Comparison of ENCODE assay signal across 26 mouse cellular contexts in genomic region chr12:85271843-85272206, GRCm38 (mm10). TPM values are rescaled to one million over a fixed set of nuclear protein-coding genes. Genes with fewer than 3 reads are reported as not detected.
DNase-seq lines count a peak whose midpoint lies in the region; ATAC-seq and TF ChIP-seq lines count a peak whose summit lies in the region.
"Had no signal": no experiment of that assay in that cellular context is flagged by ENCODE, and none has a peak within 500 bp of the region (broad histone marks: within the 10 kb centered on the region; RNA-seq: fewer than 3 reads in every experiment).

No protein-coding gene starts in this region.

- WGBS in kidney, embryonic 16.5 days, result 57% methylated on average over 4 of the region's 4 CpGs
- WGBS in liver, embryonic 16.5 days (ENCODE audit: insufficient replicate concordance), result 51% methylated on average over 4 of the region's 4 CpGs
- 81% methylated on average over 4 of the region's 4 CpGs for WGBS in midbrain, postnatal 0 days

- no peak overlapping the region for H3K4me2 ChIP-seq in kidney, embryonic 16.5 days (replicated peaks; ENCODE audit: low read depth, low read length)
- no peak overlapping the region for H3K4me2 ChIP-seq in liver, embryonic 16.5 days (ENCODE audit: low read depth, low read length)
- no peak overlapping the region for H3K4me2 ChIP-seq in midbrain, postnatal 0 days (ENCODE audit: low read depth, low read length, poor library complexity, severe bottlenecking)
- H3K4me2 ChIP-seq: heart, embryonic 13.5 days; hindbrain, embryonic 13.5 days; midbrain, embryonic 11.5 days had no signal

- H3K9me3 ChIP-seq in kidney, embryonic 16.5 days (ENCODE audit: low read length), result no peaks in the 10 kb centered on the region
- H3K9me3 ChIP-seq in E14TG2a.4 (ENCODE audit: low read length), result no peaks in the 10 kb centered on the region
- no peaks in the 10 kb centered on the region for H3K9me3 ChIP-seq in liver, embryonic 16.5 days (replicated peaks; ENCODE audit: control insufficient read depth, low read length)
- no peaks in the 10 kb centered on the region for H3K9me3 ChIP-seq in midbrain, postnatal 0 days (ENCODE audit: low read length)
- H3K9me3 ChIP-seq: forebrain, embryonic 10.5 days; heart, embryonic 13.5 days; hindbrain, embryonic 13.5 days; limb, embryonic 10.5 days had no signal

- peaks cover 14% of the 10 kb centered on the region for H3K36me3 ChIP-seq in kidney, embryonic 16.5 days (ENCODE audit: insufficient read depth, low read length)
- peaks cover 43% of the 10 kb centered on the region for H3K36me3 ChIP-seq in E14TG2a.4 (ENCODE audit: insufficient read depth, low read length)
- H3K36me3 ChIP-seq in liver, embryonic 16.5 days (ENCODE audit: control insufficient read depth, insufficient read depth), result no peaks in the 10 kb centered on the region; the same call in 1 of the 2 replicates
- H3K36me3 ChIP-seq in midbrain, postnatal 0 days (ENCODE audit: insufficient read depth, low read length), result no peaks in the 10 kb centered on the region

- H3K4me3 ChIP-seq in kidney, embryonic 16.5 days (ENCODE audit: low read length), result no peak overlapping the region
- H3K4me3 ChIP-seq in E14TG2a.4 (replicated peaks; ENCODE audit: low read length), result peak overlapping the region; percentile 82; the same call in 1 of the 2 replicates
- H3K4me3 ChIP-seq in liver, embryonic 16.5 days (ENCODE audit: low read depth, low read length), result no peak overlapping the region
- no peak overlapping the region for H3K4me3 ChIP-seq in midbrain, postnatal 0 days (ENCODE audit: low read depth, low read length)
- H3K4me3 ChIP-seq: forebrain, embryonic 10.5 days; heart, embryonic 13.5 days; hindbrain, embryonic 13.5 days; limb, embryonic 10.5 days had no signal

- TF ChIP-seq CTCF in E14TG2a.4 (conservative IDR thresholded peaks at IDR 0.05; ENCODE audit: low read length), result no peak
- no peak for TF ChIP-seq CTCF in midbrain, postnatal 0 days (IDR thresholded peaks at IDR 0.05)

- ATAC-seq in kidney, embryonic 16.5 days (ENCODE audit: low FRiP score, low TSS enrichment), result no peak
- peak; percentile 56; the same call in 1 of the 2 replicates for ATAC-seq in liver, embryonic 16.5 days (ENCODE audit: low read depth)
- no peak for ATAC-seq in midbrain, postnatal 0 days (ENCODE audit: low FRiP score)
- ATAC-seq: activated CD4-positive, CD25-positive, alpha-beta regulatory T cell, adult 4 months; forebrain, embryonic 16.5 days; lung, postnatal 0 days; Patski had no signal

- H3K27ac ChIP-seq in kidney, embryonic 16.5 days (ENCODE audit: low read length), result 0 out of 2 replicates have a peak overlapping the region, but pooled peaks have one; percentile 4
- H3K27ac ChIP-seq in liver, embryonic 16.5 days (ENCODE audit: low read length), result no peak overlapping the region
- no peak overlapping the region for H3K27ac ChIP-seq in midbrain, postnatal 0 days (ENCODE audit: low read depth, low read length)
- H3K27ac ChIP-seq: forebrain, embryonic 10.5 days; heart, embryonic 13.5 days; hindbrain, embryonic 13.5 days; limb, embryonic 10.5 days; macrophage had no signal

- DNase-seq in kidney, postnatal 25 days, result no peak
- DNase-seq in NIH3T3 (ENCODE audit: low read depth), result peak; percentile 52
- no peak for DNase-seq in MN1 (ENCODE audit: low spot score)
- no peak for DNase-seq in midbrain, postnatal 0 days (ENCODE audit: low spot score)
- DNase-seq in urinary bladder, adult 18-20 months (ENCODE audit: low spot score in 2 of 2), result no peak
- DNase-seq: adrenal gland, postnatal 14 days; cerebellum, adult 9-10 months; gastrocnemius, postnatal 14 days; heart, postnatal 36 days; kidney, adult 2 months; kidney, postnatal 10 days; right cerebral cortex, postnatal 14 days had no signal

- H3K9ac ChIP-seq in kidney, embryonic 16.5 days (replicated peaks; ENCODE audit: low read length), result no peak overlapping the region
- no peak overlapping the region for H3K9ac ChIP-seq in liver, embryonic 16.5 days (ENCODE audit: low read depth, low read length)
- H3K9ac ChIP-seq in midbrain, postnatal 0 days (replicated peaks; ENCODE audit: low read length, poor library complexity, severe bottlenecking), result no peak overlapping the region
- H3K9ac ChIP-seq: heart, embryonic 13.5 days; hindbrain, embryonic 13.5 days had no signal

- H3K4me1 ChIP-seq in kidney, embryonic 16.5 days (ENCODE audit: insufficient read depth, low read length), result peaks cover 24% of the 10 kb centered on the region
- H3K4me1 ChIP-seq in E14TG2a.4 (replicated peaks; ENCODE audit: low read depth, low read length), result peaks cover 75% of the 10 kb centered on the region
- H3K4me1 ChIP-seq in liver, embryonic 16.5 days (ENCODE audit: control insufficient read depth, low read depth, low read length), result peaks cover 8% of the 10 kb centered on the region
- H3K4me1 ChIP-seq in midbrain, postnatal 0 days (ENCODE audit: insufficient read depth, low read length), result no peaks in the 10 kb centered on the region

- no peaks in the 10 kb centered on the region for H3K27me3 ChIP-seq in kidney, embryonic 16.5 days (ENCODE audit: insufficient read depth, low read length)
- no peaks in the 10 kb centered on the region for H3K27me3 ChIP-seq in E14TG2a.4 (ENCODE audit: insufficient read depth, low read length)
- H3K27me3 ChIP-seq in liver, embryonic 16.5 days (ENCODE audit: control insufficient read depth, insufficient read depth, low read depth, low read length), result no peaks in the 10 kb centered on the region
- H3K27me3 ChIP-seq in midbrain, postnatal 0 days (ENCODE audit: insufficient read depth, low read length), result no peaks in the 10 kb centered on the region
- H3K27me3 ChIP-seq: heart, embryonic 13.5 days; hindbrain, embryonic 13.5 days; Patski had no signal

RNA-seq across cellular contexts. Expression of gene Mlh3, which starts 1.4 kb away (rescaled TPM):
- 9.7 and 10.9 TPM in 2 replicates for polyA plus RNA-seq in kidney, embryonic 16.5 days (2015; fragmentation: Nextera tagmentation; extraction: Ambion mirVana)
- 2.2 and 2.3 TPM in 2 replicates for polyA plus RNA-seq in liver, embryonic 16.5 days (2015; fragmentation: Nextera tagmentation; extraction: Ambion mirVana)
- 7.2 and 9.9 TPM in 2 replicates for total RNA-seq in midbrain, postnatal 0 days (2014; rRNA removed)
- 4.7 and 5.0 TPM in 2 replicates for polyA plus RNA-seq in midbrain, postnatal 0 days (2015; fragmentation: Nextera tagmentation; extraction: Ambion mirVana)

RNA-seq across cellular contexts. Expression of gene Acyp1, which starts 16.4 kb away (rescaled TPM):
- polyA plus RNA-seq in kidney, embryonic 16.5 days (2015; fragmentation: Nextera tagmentation; extraction: Ambion mirVana), result 57.4 and 57.5 TPM in 2 replicates
- polyA plus RNA-seq in liver, embryonic 16.5 days (2015; fragmentation: Nextera tagmentation; extraction: Ambion mirVana), result 43.3 and 48.8 TPM in 2 replicates
- 23.2 and 25.4 TPM in 2 replicates for total RNA-seq in midbrain, postnatal 0 days (2014; rRNA removed)
- polyA plus RNA-seq in midbrain, postnatal 0 days (2015; fragmentation: Nextera tagmentation; extraction: Ambion mirVana), result 40.3 and 41.8 TPM in 2 replicates

RNA-seq across cellular contexts. Expression of gene Zc2hc1c, which starts 16.6 kb away (rescaled TPM):
- polyA plus RNA-seq in kidney, embryonic 16.5 days (2015; fragmentation: Nextera tagmentation; extraction: Ambion mirVana), result 4.1 and 4.4 TPM in 2 replicates
- polyA plus RNA-seq in liver, embryonic 16.5 days (2015; fragmentation: Nextera tagmentation; extraction: Ambion mirVana), result 0.08 and 0.13 TPM in 2 replicates
- 1.5 and 1.7 TPM in 2 replicates for total RNA-seq in midbrain, postnatal 0 days (2014; rRNA removed)
- polyA plus RNA-seq in midbrain, postnatal 0 days (2015; fragmentation: Nextera tagmentation; extraction: Ambion mirVana), result 1.7 and 1.8 TPM in 2 replicates
- total RNA-seq: neutrophil, adult 5-6 weeks had no signal
- polyA plus RNA-seq: macrophage had no signal

RNA-seq across cellular contexts. Expression of gene Eif2b2, which starts 52.5 kb away (rescaled TPM):
- polyA plus RNA-seq in kidney, embryonic 16.5 days (2015; fragmentation: Nextera tagmentation; extraction: Ambion mirVana), result 108 and 110 TPM in 2 replicates
- 31.7 and 31.8 TPM in 2 replicates for polyA plus RNA-seq in liver, embryonic 16.5 days (2015; fragmentation: Nextera tagmentation; extraction: Ambion mirVana)
- 43.1 and 65.3 TPM in 2 replicates for total RNA-seq in midbrain, postnatal 0 days (2014; rRNA removed)
- 79.5 and 82.5 TPM in 2 replicates for polyA plus RNA-seq in midbrain, postnatal 0 days (2015; fragmentation: Nextera tagmentation; extraction: Ambion mirVana)
